Mouse (Mus musculus) thymus, postnatal 25 days (tissue): Measurements from ENCODE around the gene Ano9.

Experiments used
- DNase-seq: peaks from one replicate; pipeline ENCODE4 v3.0.0; 2022

Gene Ano9

DNA sequence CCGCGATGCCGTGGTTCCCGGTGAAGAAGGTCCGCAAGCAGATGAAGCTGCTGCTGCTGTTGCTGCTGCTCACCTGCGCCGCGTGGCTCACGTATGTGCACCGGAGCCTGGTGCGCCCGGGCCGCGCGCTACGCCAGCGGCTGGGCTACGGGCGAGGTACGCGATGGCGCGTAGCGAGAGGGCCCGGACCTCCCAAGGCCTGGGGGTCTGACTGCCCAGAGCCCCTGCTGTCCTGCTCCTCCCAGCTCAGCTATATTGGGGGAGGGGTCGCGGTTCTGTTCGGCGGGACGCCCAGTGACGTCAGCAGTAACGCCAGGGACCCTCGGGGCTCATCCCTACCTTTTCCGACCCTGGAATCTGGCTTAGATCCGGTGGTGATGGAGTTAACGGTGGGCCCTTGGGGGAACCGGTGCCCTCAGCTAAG is 56.3 kb downstream of the Ano9 start:
- no peak for DNase-seq

DNA sequence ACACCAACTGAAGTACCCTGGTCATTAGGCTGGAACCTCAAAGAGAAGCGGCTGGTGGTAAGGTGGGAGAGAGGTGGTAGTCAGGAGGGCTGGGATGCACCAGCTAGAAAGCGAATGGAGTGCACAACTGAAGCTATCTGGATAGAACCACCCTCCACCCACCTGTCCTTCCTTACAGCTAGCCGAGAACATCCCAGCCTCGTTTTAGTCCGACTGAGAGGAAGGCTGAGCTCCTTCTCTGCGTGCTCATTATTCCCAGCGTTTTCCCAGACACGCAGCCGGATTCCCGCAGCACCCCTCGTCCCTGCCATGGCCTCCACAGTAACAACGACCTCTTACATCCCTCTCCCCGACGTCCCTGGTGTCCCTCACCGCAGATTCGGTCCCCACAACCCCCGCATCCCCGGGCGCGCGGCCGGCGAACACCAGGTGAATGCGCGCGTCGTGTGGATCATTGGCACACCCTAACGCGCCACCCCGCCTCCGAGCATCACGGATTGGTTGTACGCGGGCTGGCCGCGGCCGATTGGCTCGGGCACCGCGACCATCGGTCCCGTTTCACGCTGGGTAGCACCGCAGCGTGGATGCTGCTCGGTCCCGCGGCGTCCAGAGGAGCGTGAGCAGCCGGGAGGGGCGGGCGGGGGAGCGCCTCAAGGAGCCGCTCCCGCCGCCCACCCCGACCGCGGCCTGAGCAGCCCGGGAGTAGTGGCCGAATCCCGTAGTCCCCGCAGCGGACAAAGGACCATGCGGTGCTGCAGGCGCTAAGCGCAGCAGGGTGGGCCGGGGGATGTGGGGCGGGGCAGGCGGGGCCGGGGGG is 57.0 kb downstream of the Ano9 start, which contains the start of gene B4galnt4:
TSS of gene B4galnt4 (plus strand) at position 679 of the 817 bp plus-strand sequence.
- DNase-seq: peak; percentile 43

GRCm38 (mm10) chr7:141059929-141060328 is 57.7 kb downstream of the Ano9 start:
- DNase-seq: no peak

DNA sequence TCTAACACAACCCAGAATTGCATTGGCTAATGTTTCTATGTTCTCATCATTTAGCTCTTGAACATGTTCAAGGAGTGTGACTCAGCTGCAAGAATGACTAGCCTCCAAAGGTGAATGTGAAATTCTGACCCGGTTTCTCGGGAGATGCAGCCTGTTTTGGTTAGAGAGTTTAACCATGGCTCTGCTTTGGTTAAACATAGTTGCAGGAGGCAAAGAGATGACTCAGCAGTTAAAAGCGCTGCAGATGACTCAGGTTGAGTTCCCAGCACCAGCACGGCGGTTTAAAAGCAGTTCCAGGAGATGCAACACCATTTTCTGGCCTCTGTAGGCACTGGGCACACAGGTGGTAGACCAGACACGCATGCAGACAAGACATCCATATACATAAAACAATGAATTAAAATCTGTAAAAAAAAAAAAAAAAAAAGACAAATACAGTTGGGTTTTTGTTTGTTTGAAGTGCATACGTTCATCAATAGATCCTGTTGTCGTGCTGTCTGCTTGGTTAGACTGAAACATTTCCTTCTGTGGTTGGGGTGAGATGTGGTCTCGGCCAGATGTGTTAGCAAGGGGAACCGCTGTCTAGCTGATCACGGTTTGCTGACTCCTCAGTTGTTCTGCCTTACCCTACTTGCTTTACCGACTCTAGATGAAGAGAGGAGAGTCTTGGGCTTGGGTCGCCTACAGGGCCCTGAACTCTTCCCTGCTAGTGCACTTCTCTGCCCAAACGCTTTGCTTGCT is 58.8 kb downstream of the Ano9 start:
- DNase-seq: no peak

- no peak for DNase-seq
Measured at GRCm38 (mm10) chr7:141057541-141057940, 60.1 kb downstream of the Ano9 start.

- DNase-seq: no peak
Measured at GRCm38 (mm10) chr7:141056976-141057375, 60.6 kb downstream of the Ano9 start.

- DNase-seq: no peak
Measured at GRCm38 (mm10) chr7:141055785-141056184, 61.8 kb downstream of the Ano9 start.

DNA sequence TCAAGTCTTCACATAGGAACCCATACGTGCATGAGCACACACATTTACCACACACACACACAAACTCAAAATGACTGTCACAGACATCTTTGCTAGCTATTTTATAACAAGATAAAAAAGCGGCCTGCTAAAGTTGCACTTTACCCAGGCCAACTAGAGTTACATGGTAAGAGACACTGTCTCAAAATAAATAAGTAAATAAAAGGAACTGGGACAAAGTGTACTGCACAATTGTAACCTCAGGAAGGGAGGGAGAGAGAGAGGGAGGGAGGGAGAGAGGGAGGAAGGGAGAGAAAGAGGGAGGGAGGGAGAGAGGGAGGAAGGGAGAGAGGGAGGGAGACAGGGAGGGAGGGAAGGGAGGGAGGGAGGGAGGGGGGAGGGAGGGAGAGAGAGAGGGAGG is 65.2 kb downstream of the Ano9 start:
- DNase-seq: no peak

- no peak for DNase-seq
Measured at GRCm38 (mm10) chr7:141052016-141052415, 65.6 kb downstream of the Ano9 start.
